Mouse (Mus musculus) heart, adult 2 months (tissue): Measurements from ENCODE around the gene Cog3. TPM values are rescaled to one million over a fixed set of nuclear protein-coding genes. Genes with fewer than 3 reads are reported as not detected.

ENCODE experiments used
- DNase-seq, 2 experiments: peaks; one replicate each; pipeline ENCODE4 v3.0.0; 2021
- H3K27ac ChIP-seq: fragments of 200-600 bp; 2 replicates; pipeline ENCODE4 v1.8.1; 2022
- H3K27me3 ChIP-seq: fragments of 200-500 bp; 2 replicates; pipeline ENCODE4 v1.6.1; 2012; ENCODE audit warnings: mild to moderate bottlenecking, low read length, inconsistent platforms, mixed read lengths; ENCODE audit not compliant: control insufficient read depth, insufficient read depth
- H3K36me3 ChIP-seq: fragments of 200-500 bp; 2 replicates; pipeline ENCODE4 v1.6.1; 2012; ENCODE audit warnings: low read length, inconsistent platforms; ENCODE audit not compliant: control insufficient read depth, insufficient read depth
- H3K4me1 ChIP-seq: fragments of 200-500 bp; 2 replicates; pipeline ENCODE4 v1.6.1; 2011; ENCODE audit warnings: low read length; ENCODE audit not compliant: control insufficient read depth, insufficient read depth
- H3K4me3 ChIP-seq: fragments of 200-600 bp; 2 replicates; pipeline ENCODE4 v1.8.1; 2022
- H3K79me2 ChIP-seq: fragments of 200-500 bp; replicated peaks from 2 replicates; pipeline ENCODE4 v1.6.1; 2012; ENCODE audit warnings: mild to moderate bottlenecking, inconsistent platforms, low read length, moderate library complexity, mixed read lengths; ENCODE audit not compliant: control insufficient read depth, insufficient read depth
- H3K9ac ChIP-seq: fragments of 200-500 bp; 2 replicates; pipeline ENCODE4 v1.6.1; 2012; ENCODE audit warnings: low read depth, mild to moderate bottlenecking, control low read depth, inconsistent platforms, low read length, mixed read lengths
- CTCF ChIP-seq: fragments of 200-600 bp; IDR thresholded peaks from 2 replicates; pipeline ENCODE4 v1.8.1; 2022; ENCODE audit warnings: antibody characterized with exemption, mild to moderate bottlenecking, moderate library complexity
- EP300 ChIP-seq: fragments of 200-500 bp; IDR thresholded peaks from 2 replicates; pipeline ENCODE4 v1.6.1; 2011; ENCODE audit warnings: low read depth, low read length, control low read depth; ENCODE audit not compliant: insufficient read depth
- POLR2A ChIP-seq: fragments of 200-500 bp; IDR thresholded peaks from 2 replicates; pipeline ENCODE4 v1.6.1; 2011; ENCODE audit warnings: mild to moderate bottlenecking, low read depth, low read length, control low read depth; ENCODE audit not compliant: insufficient read depth
- WGBS: fragments of 180-500 bp; shearing (Covaris S2); methylation state at CpG from one replicate; pipeline ENCODE4 v1.1.7; 2018; 5-methylcytosine and 5-hydroxymethylcytosine counted together
- intact Hi-C: fragments of 180-260 bp; cut with DNase I; formaldehyde crosslinking; loops from one replicate; pipeline ENCODE4 v1.15.1; 2025
- polyA plus RNA-seq: library from polyadenylated mRNA; depleted of rRNA; stranded (reverse); fragments of >200 nt; gene quantifications from 2 replicates; pipeline ENCODE4 v1.2.3, GENCODE M21; 2012; rRNA removed
- total RNA-seq, 2 experiments: library from RNA; stranded (reverse); gene quantifications; 2 replicates each; pipeline ENCODE4 v1.2.3; 2021

Cog3 gene
- total and polyA plus RNA-seq, 3 experiments: 6.0 to 14.0 (median 13.1) TPM

DNA sequence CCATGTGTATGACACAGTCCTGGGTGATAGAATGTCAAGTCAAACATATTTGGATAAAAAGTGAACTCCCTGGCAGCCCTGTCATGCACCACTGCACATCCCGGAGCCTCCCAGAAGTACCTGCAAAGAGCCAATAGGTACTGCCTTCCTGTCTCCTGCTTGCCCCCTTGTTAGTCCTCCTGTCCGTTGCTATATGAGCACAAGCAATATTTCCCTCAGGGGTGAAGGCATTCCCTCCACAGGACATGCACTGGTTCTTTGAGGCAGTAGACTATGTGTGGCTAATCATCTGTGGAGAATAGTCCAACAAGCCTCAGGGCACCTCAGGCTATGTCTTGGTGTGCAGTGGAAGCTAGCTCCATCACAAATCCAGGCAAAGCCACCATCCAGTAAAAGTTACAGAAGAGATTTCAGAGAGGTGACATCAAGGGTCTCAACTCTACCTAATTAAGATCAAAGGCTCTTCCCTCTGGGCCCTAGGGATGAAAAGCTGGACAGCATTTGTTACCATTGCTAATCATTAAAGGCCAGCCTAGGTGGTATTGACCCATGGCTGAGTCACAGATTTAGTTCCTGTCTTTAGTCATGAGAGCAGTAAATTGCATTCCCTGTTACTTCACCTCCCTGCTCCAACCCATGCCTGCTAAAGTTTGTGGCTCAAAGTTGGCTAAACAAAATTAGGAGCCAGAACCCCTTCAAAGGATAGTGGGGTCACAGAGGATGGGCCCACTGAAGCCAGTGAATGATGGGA, 88.7 kb downstream of the Cog3 start:
- WGBS: 87% methylated on average over 2 of the region's 2 CpGs
- Histone ChIP-seq H3K79me2 (no peaks in the 10 kb centered on the region), H3K27ac (no peak overlapping the region), H3K4me3 (no peak overlapping the region), H3K36me3 (no peaks in the 10 kb centered on the region), H3K27me3 (no peaks in the 10 kb centered on the region), H3K9ac (no peak overlapping the region), H3K4me1 (no peaks in the 10 kb centered on the region)
- intact Hi-C loops: no loop called here
- no peak for DNase-seq
- TF ChIP-seq CTCF (no peak), EP300 (no peak), POLR2A (no peak)

DNA sequence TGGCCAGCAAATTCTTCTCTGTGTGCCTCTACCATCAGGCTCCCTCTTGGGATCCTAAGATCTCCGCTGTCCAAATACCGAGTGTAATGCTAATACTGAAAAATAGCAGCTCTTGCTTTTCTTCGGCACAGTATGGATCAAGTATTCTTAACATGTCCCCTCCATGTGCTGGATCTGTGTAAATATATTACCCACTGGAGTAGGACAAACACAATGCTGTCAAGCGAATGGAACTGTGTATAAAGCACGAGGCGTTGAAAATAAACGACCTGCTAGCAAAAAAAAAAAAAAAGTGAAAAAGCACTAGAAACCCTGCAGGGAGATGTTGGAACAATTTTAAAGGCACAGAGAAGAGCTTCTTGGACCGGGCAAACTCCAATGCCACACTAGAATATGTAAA, 92.8 kb downstream of the Cog3 start:
- DNase-seq: no peak
- no peaks in the 10 kb centered on the region for H3K36me3 ChIP-seq
- WGBS: 83% methylated on average over 8 of the region's 8 CpGs
- intact Hi-C loops: no loop called here
- TF ChIP-seq EP300: no peak
- no peak for TF ChIP-seq POLR2A
- TF ChIP-seq CTCF: no peak
- no peaks in the 10 kb centered on the region for H3K4me1 ChIP-seq
- no peaks in the 10 kb centered on the region for H3K27me3 ChIP-seq
- H3K27ac ChIP-seq: no peak overlapping the region
- no peak overlapping the region for H3K4me3 ChIP-seq
- no peaks in the 10 kb centered on the region for H3K79me2 ChIP-seq
- no peak overlapping the region for H3K9ac ChIP-seq

DNA sequence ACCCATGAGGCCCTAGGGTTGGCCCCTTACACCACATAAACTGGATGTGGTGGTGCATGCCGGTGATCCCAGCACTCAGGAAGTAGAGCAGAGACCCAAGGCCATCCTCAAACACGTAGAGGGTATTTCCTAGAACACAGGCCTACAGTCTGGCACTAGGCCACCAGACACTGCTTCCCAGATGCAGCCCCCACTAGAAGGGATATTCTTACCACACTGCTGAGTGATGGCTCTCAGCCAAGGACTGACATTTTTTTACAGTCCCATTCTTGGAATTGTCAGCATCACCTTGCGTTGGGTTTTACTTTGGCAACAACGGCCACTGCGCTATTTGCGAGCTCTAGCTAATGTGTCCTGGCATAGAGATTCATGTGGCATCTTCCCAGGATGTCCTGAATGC, 93.4 kb downstream of the Cog3 start:
- DNase-seq: no peak
- intact Hi-C loops: no loop called here
- Histone ChIP-seq H3K27me3 (no peaks in the 10 kb centered on the region), H3K79me2 (no peaks in the 10 kb centered on the region), H3K36me3 (no peaks in the 10 kb centered on the region), H3K4me1 (no peaks in the 10 kb centered on the region), H3K9ac (no peak overlapping the region), H3K27ac (no peak overlapping the region), H3K4me3 (no peak overlapping the region)
- WGBS: 39% methylated on average over 6 of the region's 6 CpGs
- no peak for TF ChIP-seq POLR2A
- TF ChIP-seq CTCF: no peak
- TF ChIP-seq EP300: no peak

Other genes starting within 250 kb of the Cog3 start
- not detected for gene Spert, start 161.4 kb downstream of the Cog3 start, total RNA-seq
- gene Spert, start 161.4 kb downstream of the Cog3 start, polyA plus RNA-seq: 0.16 and 0.38 TPM in 2 replicates
- not detected for gene Erich6b, start 112.3 kb downstream of the Cog3 start, total RNA-seq
- gene Erich6b, start 112.3 kb downstream of the Cog3 start, polyA plus RNA-seq: not detected in 2 replicates
- 10 to 100 TPM; 13.9 to 15.2 TPM for gene Slc25a30, start 32.5 kb upstream of the Cog3 start, total RNA-seq
- 6.3 and 7.2 TPM in 2 replicates for gene Slc25a30, start 32.5 kb upstream of the Cog3 start, polyA plus RNA-seq
- gene Tpt1, start 90.6 kb upstream of the Cog3 start, total RNA-seq: 1,000 to 10,000 TPM; 2,957 to 3,343 TPM
- gene Tpt1, start 90.6 kb upstream of the Cog3 start, polyA plus RNA-seq: 1,003 and 1,026 TPM in 2 replicates
- gene Kctd4, start 200.5 kb upstream of the Cog3 start, total RNA-seq: not detected
- not detected in 2 replicates for gene Kctd4, start 200.5 kb upstream of the Cog3 start, polyA plus RNA-seq